In genomic region chr12:84052609-84053008, GRCm38 (mm10) we compare ENCODE assay signal across 15 mouse cellular contexts. TPM values are rescaled to one million over a fixed set of nuclear protein-coding genes. Genes with fewer than 3 reads are reported as not detected.
DNase-seq lines count a peak whose midpoint lies in the region; TF ChIP-seq lines count a peak whose summit lies in the region.
"Had no signal": no experiment of that assay in that cellular context is flagged by ENCODE, and none has a peak within 500 bp of the region (broad histone marks: within the 10 kb centered on the region; RNA-seq: fewer than 3 reads in every experiment).

No protein-coding gene starts in this region.

- H3K36me3 ChIP-seq in kidney, adult 2 months (ENCODE audit: control insufficient read depth, insufficient read depth, low read length), result no peaks in the 10 kb centered on the region

- H3K4me1 ChIP-seq in kidney, adult 2 months (ENCODE audit: control insufficient read depth, insufficient read depth, low read length), result peaks cover 3% of the 10 kb centered on the region; the same call in 1 of the 2 replicates

- H3K4me3 ChIP-seq in kidney, adult 2 months (ENCODE audit: insufficient read depth, low read depth, low read length), result peak overlapping the region; percentile 69; the same call in 1 of the 2 replicates

- H3K27ac ChIP-seq in kidney, adult 2 months (ENCODE audit: insufficient read depth, low read depth, low read length), result peak overlapping the region; percentile 34

- no peak for TF ChIP-seq POLR2A in kidney, adult 2 months (IDR thresholded peaks at IDR 0.05; ENCODE audit: low read depth, low read length)

- no peaks in the 10 kb centered on the region for H3K27me3 ChIP-seq in kidney, adult 2 months (replicated peaks; ENCODE audit: control insufficient read depth, insufficient read depth, low read length)

- DNase-seq in adrenal gland, postnatal 10 days, result peak; percentile 28
- DNase-seq in adrenal gland, postnatal 25 days, result no peak
- DNase-seq in kidney, adult 2 months, result peak; percentile 55
- DNase-seq in kidney, postnatal 4 days, result no peak
- DNase-seq in testis, postnatal 10 days (ENCODE audit: low spot score), result peak; percentile 22
- DNase-seq in testis, postnatal 14 days (ENCODE audit: low spot score), result no peak
- DNase-seq in spleen, postnatal 14 days (ENCODE audit: low spot score in 2 of 2), result no peak
- DNase-seq in urinary bladder, postnatal 14 days (ENCODE audit: low spot score), result no peak
- DNase-seq: right cerebral cortex, adult 18-20 months had no signal

- 54% methylated on average over 7 of the region's 7 CpGs for WGBS in kidney, adult 2 months

- TF ChIP-seq CTCF in kidney, adult 2 months (conservative IDR thresholded peaks at IDR 0.05; ENCODE audit: insufficient read depth, insufficient read length, low read depth, low read length), result no peak

RNA-seq across cellular contexts. Expression of gene Acot3, which starts 0.7 kb away (rescaled TPM):
- total RNA-seq in adrenal gland, postnatal 10 days (2021), result 1 to 10 TPM; 2.5 to 3.4 TPM
- total RNA-seq in adrenal gland, postnatal 25 days (2021), result not detected in 2 replicates
- 30.7 and 37.0 TPM in 2 replicates for polyA plus RNA-seq in kidney, adult 2 months (2012; rRNA removed)
- total RNA-seq: gastrocnemius, postnatal 4 days; hematopoietic stem cell, adult 5-6 weeks had no signal
- polyA plus RNA-seq: thymus, postnatal 0 days had no signal

RNA-seq across cellular contexts. Expression of gene Gm49366, which starts 13.9 kb away (rescaled TPM):
- not detected for total RNA-seq in adrenal gland, postnatal 10 days (2021)
- not detected in 2 replicates for total RNA-seq in adrenal gland, postnatal 25 days (2021)
- 0.35 TPM in 1 of 2 replicates, not detected in the other for polyA plus RNA-seq in kidney, adult 2 months (2012; rRNA removed)
- total RNA-seq: forebrain, postnatal 0 days; gastrocnemius, postnatal 4 days; hematopoietic stem cell, adult 5-6 weeks had no signal
- polyA plus RNA-seq: forebrain, postnatal 0 days; lung, embryonic 14.5 days; neural tube, embryonic 11.5 days; thymus, postnatal 0 days had no signal

RNA-seq across cellular contexts. Expression of gene Acot4, which starts 14.4 kb away (rescaled TPM):
- 1 to 10 TPM; 6.2 to 7.8 TPM for total RNA-seq in adrenal gland, postnatal 10 days (2021)
- 1.5 and 1.7 TPM in 2 replicates for total RNA-seq in adrenal gland, postnatal 25 days (2021)
- 47.8 and 63.5 TPM in 2 replicates for polyA plus RNA-seq in kidney, adult 2 months (2012; rRNA removed)

RNA-seq across cellular contexts. Expression of gene Acot5, which starts 16.5 kb away (rescaled TPM):
- under 1 TPM; 0.27 to 0.84 TPM for total RNA-seq in adrenal gland, postnatal 10 days (2021)
- 0.33 TPM in 1 of 2 replicates, not detected in the other for total RNA-seq in adrenal gland, postnatal 25 days (2021)
- 0.12 and 0.16 TPM in 2 replicates for polyA plus RNA-seq in kidney, adult 2 months (2012; rRNA removed)
- total RNA-seq: hematopoietic stem cell, adult 5-6 weeks had no signal
- polyA plus RNA-seq: lung, embryonic 14.5 days; neural tube, embryonic 11.5 days had no signal

RNA-seq across cellular contexts. Expression of gene Acot1, which starts 43.3 kb away (rescaled TPM):
- total RNA-seq in adrenal gland, postnatal 10 days (2021), result 10 to 100 TPM; 19.9 to 20.0 TPM
- total RNA-seq in adrenal gland, postnatal 25 days (2021), result 6.3 and 7.7 TPM in 2 replicates
- polyA plus RNA-seq in kidney, adult 2 months (2012; rRNA removed), result 67.8 and 73.1 TPM in 2 replicates

Comparison
In these comparisons a context has a peak if more than half of its experiments do, and no peak if none do; other contexts are left out.
1. DNase-seq: peak in adrenal gland, postnatal 10 days (single experiment), kidney, adult 2 months (single experiment) and testis, postnatal 10 days (single experiment); none in adrenal gland, postnatal 25 days (single experiment), kidney, postnatal 4 days (0 of 2), testis, postnatal 14 days (single experiment), spleen, postnatal 14 days (0 of 2) and urinary bladder, postnatal 14 days (single experiment).